Mouse (Mus musculus) splenic B cell, adult 2 months (primary cell): ENCODE measurements around the gene Pknox2.

Experiments
- DNase-seq: peaks from one replicate; pipeline ENCODE4 v3.0.0-alpha.2; 2011; ENCODE audit warnings: low read depth, low spot score
- H3K27me3 ChIP-seq: 2 replicates; pipeline ENCODE4 v1.6.1; 2012; ENCODE audit warnings: mild to moderate bottlenecking, low read length, moderate library complexity, mixed read lengths; ENCODE audit not compliant: control insufficient read depth, poor library complexity, insufficient read depth, severe bottlenecking
- H3K36me3 ChIP-seq: 2 replicates; pipeline ENCODE4 v1.6.1; 2012; ENCODE audit warnings: mild to moderate bottlenecking, low read length, moderate library complexity, mixed read lengths; ENCODE audit not compliant: control insufficient read depth, poor library complexity, insufficient read depth, severe bottlenecking

The Pknox2 gene

GRCm38 (mm10) chr9:37061627-37062026 lies 85.6 kb downstream of the Pknox2 start:
- no peaks in the 10 kb centered on the region for H3K36me3 ChIP-seq
- H3K27me3 ChIP-seq: no peaks in the 10 kb centered on the region
- DNase-seq: no peak

GRCm38 (mm10) chr9:37054703-37055102 lies 92.5 kb downstream of the Pknox2 start:
- no peak for DNase-seq
- Histone ChIP-seq H3K27me3 (no peaks in the 10 kb centered on the region), H3K36me3 (no peaks in the 10 kb centered on the region)

GRCm38 (mm10) chr9:37053601-37054512 lies 93.3 kb downstream of the Pknox2 start:
- H3K27me3 ChIP-seq: no peaks in the 10 kb centered on the region
- no peak for DNase-seq
- H3K36me3 ChIP-seq: no peaks in the 10 kb centered on the region

GRCm38 (mm10) chr9:37053041-37053440 lies 94.2 kb downstream of the Pknox2 start:
- H3K36me3 ChIP-seq: no peaks in the 10 kb centered on the region

GRCm38 (mm10) chr9:37051669-37052068 lies 95.5 kb downstream of the Pknox2 start:
- H3K27me3 ChIP-seq: no peaks in the 10 kb centered on the region
- DNase-seq: no peak
- H3K36me3 ChIP-seq: no peaks in the 10 kb centered on the region

More at GRCm38 (mm10) chr9:37053041-37053440, 94.2 kb downstream of the Pknox2 start:
- DNase-seq: no peak
- no peaks in the 10 kb centered on the region for H3K27me3 ChIP-seq

- no peaks in the 10 kb centered on the region for H3K27me3 ChIP-seq
Measured at GRCm38 (mm10) chr9:37047490-37047889, 99.7 kb downstream of the Pknox2 start.

GRCm38 (mm10) chr9:37045875-37046274 lies 101.3 kb downstream of the Pknox2 start:
- DNase-seq: no peak
- Histone ChIP-seq H3K36me3 (no peaks in the 10 kb centered on the region), H3K27me3 (no peaks in the 10 kb centered on the region)

More at GRCm38 (mm10) chr9:37047490-37047889, 99.7 kb downstream of the Pknox2 start:
- no peak for DNase-seq
- no peaks in the 10 kb centered on the region for H3K36me3 ChIP-seq

DNA sequence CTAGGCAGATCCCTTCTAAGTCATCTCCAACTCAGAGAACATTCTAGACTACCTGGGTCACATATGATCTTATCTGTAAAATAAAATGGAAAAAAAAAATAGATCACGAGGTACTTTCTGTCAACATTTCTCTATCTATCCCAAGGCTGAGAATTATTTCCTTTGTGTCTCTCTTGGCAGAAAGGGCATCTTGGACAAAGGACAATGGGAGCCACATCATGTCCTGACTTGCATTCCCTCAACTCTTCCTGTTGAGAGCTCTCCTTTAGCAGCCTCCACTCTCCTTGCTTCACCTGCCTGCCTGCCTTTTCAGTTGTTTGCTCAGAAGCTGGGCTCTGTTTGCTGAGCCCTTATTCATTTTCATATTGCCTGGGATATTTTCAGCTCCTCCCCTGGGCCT lies 103.0 kb downstream of the Pknox2 start:
- no peaks in the 10 kb centered on the region for H3K27me3 ChIP-seq
- DNase-seq: no peak
- H3K36me3 ChIP-seq: no peaks in the 10 kb centered on the region

DNA sequence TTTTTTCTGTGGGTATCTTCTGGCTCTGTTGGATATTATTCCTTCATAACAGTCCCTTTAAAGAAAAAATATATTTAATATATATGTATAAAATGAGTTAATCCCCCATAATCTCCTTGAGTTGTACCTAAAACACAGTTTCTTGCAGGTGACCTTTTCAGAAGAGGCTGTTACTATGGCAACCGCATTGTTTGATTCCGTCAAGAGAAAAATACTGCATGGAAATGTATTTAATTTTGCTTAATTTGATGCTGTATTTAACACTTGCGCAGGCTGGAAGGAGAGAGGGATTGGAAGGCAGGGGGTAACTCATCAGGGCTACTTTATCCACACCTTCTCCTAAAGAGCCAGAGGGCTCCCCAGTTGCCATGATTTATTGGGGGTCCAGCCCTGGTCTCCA lies 108.3 kb downstream of the Pknox2 start:
- no peak for DNase-seq
- Histone ChIP-seq H3K27me3 (no peaks in the 10 kb centered on the region), H3K36me3 (no peaks in the 10 kb centered on the region)

- DNase-seq: no peak
- Histone ChIP-seq H3K27me3 (no peaks in the 10 kb centered on the region), H3K36me3 (no peaks in the 10 kb centered on the region)
Measured at GRCm38 (mm10) chr9:37038445-37038844, 108.8 kb downstream of the Pknox2 start.

DNA sequence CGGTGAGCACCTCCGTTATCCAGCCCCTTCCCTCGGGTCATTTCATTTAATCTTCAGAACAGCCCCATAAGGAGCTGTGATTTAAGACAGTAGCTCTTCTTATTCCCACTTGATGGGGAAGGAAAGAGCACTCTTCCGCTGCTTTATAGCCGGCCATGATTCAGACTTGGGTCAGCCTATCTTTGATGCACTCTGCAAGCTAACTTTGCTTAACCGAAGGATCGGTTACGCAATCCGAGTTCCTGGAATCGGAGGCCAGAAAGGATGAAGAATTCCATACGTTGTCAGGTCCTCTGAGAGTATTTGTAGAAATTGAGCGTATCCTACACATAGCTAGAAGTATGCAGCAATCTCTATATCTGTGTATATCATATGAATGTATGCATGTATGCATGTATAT lies 109.8 kb downstream of the Pknox2 start:
- DNase-seq: no peak
- no peaks in the 10 kb centered on the region for H3K27me3 ChIP-seq
- H3K36me3 ChIP-seq: no peaks in the 10 kb centered on the region

DNA sequence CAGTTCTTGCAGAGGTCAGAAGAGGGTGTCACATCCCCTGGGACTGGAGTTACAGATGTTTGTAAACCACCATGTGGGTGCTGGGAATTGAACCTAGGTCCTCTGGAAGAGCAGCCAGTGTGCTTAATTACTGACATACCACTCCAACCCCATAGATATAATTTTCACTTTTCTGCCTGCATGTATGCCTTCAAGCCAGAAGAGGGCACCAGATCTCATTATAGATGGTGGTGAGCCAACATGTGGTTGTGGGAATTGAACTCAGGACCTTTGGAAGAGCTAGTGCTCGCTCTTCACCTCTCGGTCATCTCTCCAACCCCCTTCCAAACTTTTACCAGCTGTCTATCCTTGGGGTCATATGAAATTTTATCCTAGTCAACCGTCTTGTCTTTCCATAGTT lies 112.0 kb downstream of the Pknox2 start:
- DNase-seq: peak; percentile 3
- Histone ChIP-seq H3K27me3 (no peaks in the 10 kb centered on the region), H3K36me3 (no peaks in the 10 kb centered on the region)

DNA sequence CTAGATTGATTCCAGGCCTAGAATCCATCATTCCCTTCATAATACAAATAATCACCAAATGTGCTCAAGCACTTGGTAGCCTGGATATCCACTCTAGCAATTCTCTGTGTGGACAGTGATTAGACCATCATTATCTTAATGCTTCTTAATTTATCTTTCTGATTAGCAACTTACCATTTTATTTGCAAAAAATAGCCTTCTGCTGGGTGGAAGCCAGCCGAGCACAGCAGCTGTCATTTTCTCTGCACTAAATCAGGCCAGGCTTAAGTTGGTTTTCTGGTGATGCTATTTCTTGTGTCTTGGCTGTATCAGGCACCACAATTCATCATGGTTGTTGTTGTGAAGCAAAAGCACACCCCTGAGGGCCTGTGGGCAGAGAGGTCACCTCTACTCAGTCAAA lies 112.9 kb downstream of the Pknox2 start:
- H3K27me3 ChIP-seq: no peaks in the 10 kb centered on the region
- H3K36me3 ChIP-seq: no peaks in the 10 kb centered on the region
- no peak for DNase-seq

GRCm38 (mm10) chr9:37030347-37031213 lies 116.6 kb downstream of the Pknox2 start:
- no peaks in the 10 kb centered on the region for H3K36me3 ChIP-seq
- no peaks in the 10 kb centered on the region for H3K27me3 ChIP-seq
- DNase-seq: no peak

GRCm38 (mm10) chr9:37029811-37030346 lies 117.3 kb downstream of the Pknox2 start:
- no peak for DNase-seq
- H3K36me3 ChIP-seq: no peaks in the 10 kb centered on the region
- H3K27me3 ChIP-seq: no peaks in the 10 kb centered on the region
